Mouse (Mus musculus): ENCODE data around the gene Cit. TPM values are rescaled to one million over a fixed set of nuclear protein-coding genes. Genes with fewer than 3 reads are reported as not detected.

Cit gene
- total and polyA plus RNA-seq, 3 experiments, result 21.5 to 32.9 (median 24.1) TPM

DNA sequence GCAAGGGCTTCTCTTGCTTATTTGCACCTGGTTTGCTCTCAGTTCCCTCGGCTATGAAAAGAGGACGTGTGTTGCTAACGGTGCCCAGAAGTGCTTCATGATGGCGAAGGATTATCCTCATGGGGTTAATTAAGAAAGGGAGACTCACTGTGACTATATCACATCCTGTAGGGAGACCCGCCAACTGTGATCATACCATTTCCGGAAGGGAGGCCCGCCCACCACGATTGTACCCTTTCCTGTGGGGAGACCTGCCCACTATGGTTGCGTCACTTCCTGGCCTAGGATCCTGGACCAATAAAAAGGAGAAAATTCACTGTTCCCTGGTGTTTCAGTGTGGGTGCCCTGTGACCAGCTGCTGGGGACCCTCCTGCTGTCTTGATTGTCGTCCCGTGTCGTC lies 9.3 kb downstream of the Cit start:
- DNase-seq (ENCODE audit: low read depth, low spot score), result no peak
- H3K4me1 ChIP-seq (ENCODE audit: control insufficient read depth in 1 of 2, insufficient read depth in 2 of 2, low read length in 2 of 2), result no peaks in the 10 kb centered on the region
- H3K79me2 ChIP-seq (ENCODE audit: control insufficient read depth, insufficient read depth, low read length, poor library complexity), result 0 out of 2 replicates have a peak, but pooled peaks cover 2% of the 10 kb centered on the region
- no peak overlapping the region for H3K27ac ChIP-seq (ENCODE audit: control insufficient read depth, low read depth, low read length)
- H3K9me3 ChIP-seq (replicated peaks; ENCODE audit: insufficient read depth, low read length), result no peaks in the 10 kb centered on the region
- no peaks in the 10 kb centered on the region for H3K27me3 ChIP-seq (ENCODE audit: control insufficient read depth in 1 of 2, insufficient read depth in 2 of 2, low read length in 2 of 2)
- H3K36me3 ChIP-seq (ENCODE audit: control insufficient read depth in 1 of 2, insufficient read depth in 2 of 2, low read length in 2 of 2), result peaks cover 0 to 11% of the 10 kb centered on the region in 2 experiments; a peak in 2 of 4 replicates
- no peak overlapping the region for H3K9ac ChIP-seq (ENCODE audit: control insufficient read depth, low read depth, low read length, poor library complexity, severe bottlenecking)
- H3K4me3 ChIP-seq (ENCODE audit: control insufficient read depth in 1 of 2, insufficient read depth in 1 of 2, low read depth in 2 of 2, low read length in 2 of 2), result no peak overlapping the region
- no peak for TF ChIP-seq ETS1 (IDR thresholded peaks at IDR 0.05; ENCODE audit: low read depth, low read length)

DNA sequence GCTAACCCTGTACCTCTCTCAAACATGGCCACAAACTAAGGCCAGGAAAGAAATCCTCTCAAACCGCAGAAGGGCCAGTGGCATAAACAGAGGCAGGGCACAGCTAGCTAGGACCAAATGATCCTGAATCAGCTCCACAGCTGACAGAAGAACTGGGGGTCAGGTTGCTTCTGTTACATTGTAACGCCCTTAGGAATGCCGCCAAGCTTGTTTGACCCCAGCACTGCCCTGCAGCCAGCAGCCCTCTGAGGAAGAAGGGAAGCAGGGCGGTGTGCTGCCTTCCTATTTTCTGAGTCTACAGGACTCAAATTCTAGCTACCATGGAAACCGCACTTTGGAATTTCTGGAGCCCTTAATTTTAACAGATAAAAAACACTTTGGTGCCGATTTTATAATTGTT lies 13.6 kb downstream of the Cit start:
- no peaks in the 10 kb centered on the region for H3K79me2 ChIP-seq (ENCODE audit: control insufficient read depth, insufficient read depth, low read length, poor library complexity)
- no peak overlapping the region for H3K9ac ChIP-seq (ENCODE audit: control insufficient read depth, low read depth, low read length, poor library complexity, severe bottlenecking)
- TF ChIP-seq TAL1 (IDR thresholded peaks at IDR 0.05; ENCODE audit: low read length) (no peak), MXI1 (IDR thresholded peaks at IDR 0.05; ENCODE audit: low read depth, low read length) (no peak), KAT2A (conservative IDR thresholded peaks at IDR 0.05; ENCODE audit: low read depth, low read length) (no peak)
- no peaks in the 10 kb centered on the region for H3K27me3 ChIP-seq (ENCODE audit: control insufficient read depth in 1 of 2, insufficient read depth in 2 of 2, low read length in 2 of 2)
- no peak for DNase-seq (ENCODE audit: low read depth, low spot score)
- H3K9me3 ChIP-seq (replicated peaks; ENCODE audit: insufficient read depth, low read length), result no peaks in the 10 kb centered on the region
- H3K27ac ChIP-seq (ENCODE audit: control insufficient read depth, low read depth, low read length), result no peak overlapping the region
- no peaks in the 10 kb centered on the region for H3K4me1 ChIP-seq (ENCODE audit: control insufficient read depth in 1 of 2, insufficient read depth in 2 of 2, low read length in 2 of 2)
- peaks cover 0 to 3% of the 10 kb centered on the region in 2 experiments; a peak in 2 of 4 replicates for H3K36me3 ChIP-seq (ENCODE audit: control insufficient read depth in 1 of 2, insufficient read depth in 2 of 2, low read length in 2 of 2)
- H3K4me3 ChIP-seq (ENCODE audit: control insufficient read depth in 1 of 2, insufficient read depth in 1 of 2, low read depth in 2 of 2, low read length in 2 of 2), result no peak overlapping the region

DNA sequence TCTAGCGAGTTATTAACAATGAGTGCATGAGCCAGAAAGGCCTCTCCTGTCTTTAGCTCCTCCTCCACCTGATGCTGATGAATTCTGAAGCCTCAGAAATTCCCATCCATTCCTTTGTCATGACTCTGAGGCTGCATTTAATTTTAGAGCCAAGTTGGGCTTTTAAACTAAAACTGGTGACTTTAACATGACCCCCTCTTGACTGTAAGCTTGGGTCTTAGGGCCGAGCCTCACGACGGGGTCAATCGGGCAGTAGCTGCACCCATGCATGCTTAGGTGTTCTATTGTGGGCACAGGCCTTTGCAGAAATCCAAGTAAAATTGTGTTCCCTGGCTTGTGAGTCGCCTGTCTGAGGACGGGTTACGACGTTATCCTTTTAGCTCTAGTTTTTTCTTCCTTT lies 14.4 kb downstream of the Cit start:
- Histone ChIP-seq H3K79me2 (ENCODE audit: control insufficient read depth, insufficient read depth, low read length, poor library complexity) (no peaks in the 10 kb centered on the region), H3K36me3 (ENCODE audit: control insufficient read depth in 1 of 2, insufficient read depth in 2 of 2, low read length in 2 of 2) (peaks cover 0 to 3% of the 10 kb centered on the region in 2 experiments; a peak in 2 of 4 replicates), H3K4me1 (ENCODE audit: control insufficient read depth in 1 of 2, insufficient read depth in 2 of 2, low read length in 2 of 2) (no peaks in the 10 kb centered on the region), H3K27me3 (ENCODE audit: control insufficient read depth in 1 of 2, insufficient read depth in 2 of 2, low read length in 2 of 2) (no peaks in the 10 kb centered on the region), H3K4me3 (ENCODE audit: control insufficient read depth in 1 of 2, insufficient read depth in 1 of 2, low read depth in 2 of 2, low read length in 2 of 2) (no peak overlapping the region), H3K9ac (ENCODE audit: control insufficient read depth, low read depth, low read length, poor library complexity, severe bottlenecking) (no peak overlapping the region), H3K27ac (ENCODE audit: control insufficient read depth, low read depth, low read length) (no peak overlapping the region), H3K9me3 (replicated peaks; ENCODE audit: insufficient read depth, low read length) (no peaks in the 10 kb centered on the region)
- TF ChIP-seq MAZ (IDR thresholded peaks at IDR 0.05; ENCODE audit: low read depth, low read length), result no peak
- TF ChIP-seq POLR2AphosphoS5 (IDR thresholded peaks at IDR 0.05; ENCODE audit: borderline replicate concordance, low read depth, low read length), result no peak
- TF ChIP-seq UBTF (IDR thresholded peaks at IDR 0.05; ENCODE audit: borderline replicate concordance, insufficient read depth, low read depth, low read length), result no peak
- TF ChIP-seq MYB (IDR thresholded peaks at IDR 0.05; ENCODE audit: low read depth, low read length), result no peak
- no peak for TF ChIP-seq ZKSCAN1 (IDR thresholded peaks at IDR 0.05; ENCODE audit: low read depth, low read length)
- TF ChIP-seq HCFC1 (IDR thresholded peaks at IDR 0.05; ENCODE audit: low read depth, low read length), result no peak
- no peak for TF ChIP-seq TAL1 (IDR thresholded peaks at IDR 0.05; ENCODE audit: low read length)
- no peak for TF ChIP-seq POLR2A (IDR thresholded peaks at IDR 0.05; ENCODE audit: control insufficient read depth in 1 of 2, insufficient read depth in 1 of 2, low read depth in 1 of 2, low read length in 2 of 2, poor library complexity in 1 of 2)
- TF ChIP-seq TCF12 (IDR thresholded peaks at IDR 0.05; ENCODE audit: low read depth, low read length), result no peak
- TF ChIP-seq NRF1 (IDR thresholded peaks at IDR 0.05; ENCODE audit: insufficient read depth, low read depth, low read length, poor library complexity, severe bottlenecking), result no peak
- no peak for TF ChIP-seq SMC3 (IDR thresholded peaks at IDR 0.05; ENCODE audit: low read depth, low read length)
- TF ChIP-seq JUND (IDR thresholded peaks at IDR 0.05; ENCODE audit: low read depth, low read length), result no peak
- no peak for TF ChIP-seq MEF2A (IDR thresholded peaks at IDR 0.05; ENCODE audit: extremely low read depth, insufficient replicate concordance, low read depth, low read length, poor library complexity, severe bottlenecking)
- no peak for TF ChIP-seq KAT2A (conservative IDR thresholded peaks at IDR 0.05; ENCODE audit: low read depth, low read length)
- no peak for TF ChIP-seq GABPA (IDR thresholded peaks at IDR 0.05; ENCODE audit: low read depth, low read length)
- TF ChIP-seq USF1 (IDR thresholded peaks at IDR 0.05; ENCODE audit: low read depth, low read length), result no peak
- TF ChIP-seq GATA1 (IDR thresholded peaks at IDR 0.05; ENCODE audit: low read depth, low read length), result no peak
- no peak for TF ChIP-seq USF2 (IDR thresholded peaks at IDR 0.05; ENCODE audit: borderline replicate concordance in 1 of 2, insufficient read depth in 1 of 2, low read depth in 1 of 2, low read length in 2 of 2)
- no peak for DNase-seq (ENCODE audit: low read depth, low spot score)

All from MEL (cell line).